Mouse (Mus musculus) naive thymus-derived CD4-positive, alpha-beta T cell, adult 5 months (primary cell): Measurements from ENCODE around the gene Gm49359. TPM values are rescaled to one million over a fixed set of nuclear protein-coding genes. Genes with fewer than 3 reads are reported as not detected.

ENCODE experiments used
- polyA plus RNA-seq: library from polyadenylated mRNA; unstranded; fragments of 100-300 nt; shearing (Covaris generic); gene quantifications from one replicate; pipeline ENCODE4 v1.2.1, GENCODE M21; 2017

Gm49359 gene
- polyA plus RNA-seq, result 3.4 TPM

GRCm38 (mm10) chr13:62466424-62467334 lies at the start of gene Gm49359:
Gene Gm49359 (minus strand): TSS chr13:62466832.

Other genes with a start within 250 kb of the Gm49359 start
- 0.61 TPM for gene Gm3604, start 83.7 kb downstream of the Gm49359 start, polyA plus RNA-seq
- not detected for gene Zfp935, start 91.7 kb upstream of the Gm49359 start, polyA plus RNA-seq
- gene Zfp934, start 104.4 kb upstream of the Gm49359 start, polyA plus RNA-seq, result 3.2 TPM
- 0.52 TPM for gene 6720489N17Rik, start 157.3 kb upstream of the Gm49359 start, polyA plus RNA-seq